Mouse (Mus musculus): ENCODE measurements around the gene Abcg1. TPM values are rescaled to one million over a fixed set of nuclear protein-coding genes. Genes with fewer than 3 reads are reported as not detected.

Abcg1 gene
- polyA plus RNA-seq, 1 experiment: 12.0 TPM

Other genes starting within 250 kb of the Abcg1 start
- 0.08 and 0.13 TPM in 2 replicates for gene Glp1r, start 155.9 kb upstream of the Abcg1 start, polyA plus RNA-seq (2012; rRNA removed)
- gene Umodl1, start 103.0 kb upstream of the Abcg1 start, polyA plus RNA-seq (2012; rRNA removed): 0.06 TPM in 1 of 2 replicates, not detected in the other
- gene Tff3, start 72.0 kb downstream of the Abcg1 start, polyA plus RNA-seq (2012; rRNA removed): 0.84 and 1.3 TPM in 2 replicates
- gene Tff2, start 86.6 kb downstream of the Abcg1 start, polyA plus RNA-seq (2012; rRNA removed): 0.31 TPM in 1 of 2 replicates, not detected in the other
- 0.18 and 0.33 TPM in 2 replicates for gene Tff1, start 107.6 kb downstream of the Abcg1 start, polyA plus RNA-seq (2012; rRNA removed)
- not detected in 2 replicates for gene Tmprss3, start 141.3 kb downstream of the Abcg1 start, polyA plus RNA-seq (2012; rRNA removed)
- gene Ubash3a, start 150.2 kb downstream of the Abcg1 start, polyA plus RNA-seq (2012; rRNA removed): 0.16 and 0.27 TPM in 2 replicates
- gene Rsph1, start 219.7 kb downstream of the Abcg1 start, polyA plus RNA-seq (2012; rRNA removed): 2.6 and 6.6 TPM in 2 replicates
- 36.0 and 38.5 TPM in 2 replicates for gene Slc37a1, start 229.1 kb downstream of the Abcg1 start, polyA plus RNA-seq (2012; rRNA removed)

All from gonadal fat pad, adult 2 months (tissue).